Mouse (Mus musculus): ENCODE measurements around the gene Zkscan17.

Zkscan17 gene

DNA sequence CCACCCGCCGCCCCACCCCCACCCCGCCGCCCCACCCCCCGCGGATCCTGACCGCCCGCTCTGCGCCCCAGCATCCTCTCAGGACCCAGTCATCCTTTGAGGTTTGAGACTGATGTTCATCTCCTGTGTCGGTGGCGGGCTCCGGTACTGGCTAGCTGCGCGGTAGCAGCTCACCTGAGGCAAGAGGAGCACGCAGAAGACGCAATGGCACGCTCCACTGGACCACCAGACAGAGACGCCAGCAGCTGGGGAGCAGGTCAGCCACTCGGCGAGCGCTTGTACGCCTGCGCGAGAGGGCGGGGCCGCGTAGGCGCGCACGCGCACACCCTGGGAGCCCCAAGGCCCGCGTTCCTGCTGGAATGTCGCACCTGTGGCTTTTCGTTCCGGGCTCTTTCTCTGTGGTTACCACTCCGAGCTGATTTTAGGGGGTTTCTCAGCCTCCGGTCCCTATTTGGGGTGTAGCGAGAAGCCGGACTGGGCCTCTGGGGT, 76.8 kb downstream of the Zkscan17 start, which contains the start of gene Jmjd4:
TSS of gene Jmjd4 (plus strand) at position 305 of the 489 bp plus-strand sequence.
- ChIA-PET POLR2A (interaction anchor here (0.5 to 5.4 kb wide), 27 partner anchors 9 to 1119 kb away, joined by 3 to 41 read pairs (median 4); partner anchors contain the start of genes Zfp867 (in 4 of the 4), Iba57 (in 1 of the 4), Sh3bp5l (in 1 of the 4) and Zfp672 (in 1 of the 4)), CTCF (interaction anchor here in 3 of 4 experiments (0.6 to 1.5 kb wide), 7 partner anchors 52 to 355 kb away, joined by 3 to 8 read pairs (median 4); partner anchors contain the start of gene Zkscan17 (in 1 of the 3))

DNA sequence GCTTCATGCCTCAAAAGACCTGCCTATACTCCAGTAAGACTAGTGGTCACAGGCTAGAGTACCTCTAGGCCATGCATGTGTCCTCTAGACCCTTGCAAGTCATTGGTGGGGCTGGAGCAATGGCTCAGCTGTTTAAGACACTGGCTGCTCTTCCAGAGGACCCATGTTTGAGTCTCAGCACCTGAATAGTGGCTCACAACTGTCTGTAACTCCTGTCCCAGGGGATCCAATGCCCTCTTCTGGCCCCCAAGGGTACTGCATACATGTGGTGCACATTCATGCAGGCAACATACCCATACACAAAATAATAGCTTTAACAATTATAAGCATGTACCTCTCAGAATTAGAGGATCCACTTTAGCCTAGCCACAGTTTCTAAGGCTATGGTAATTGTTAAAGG, 83.4 kb downstream of the Zkscan17 start:
- CTCF ChIA-PET: interaction anchor here in 3 of 4 experiments (0.6 to 1.7 kb wide), 5 partner anchors 16 to 145 kb away, joined by 3 to 5 read pairs (median 4); partner anchors contain the start of gene Zfp867 (in 1 of the 3)
- POLR2A ChIA-PET: interaction anchor here in 3 of 4 experiments (0.6 to 2.7 kb wide), 9 partner anchors 12 to 88 kb away, joined by 3 to 10 read pairs (median 3); partner anchors contain the start of gene Zfp867 (in 2 of the 3)

DNA sequence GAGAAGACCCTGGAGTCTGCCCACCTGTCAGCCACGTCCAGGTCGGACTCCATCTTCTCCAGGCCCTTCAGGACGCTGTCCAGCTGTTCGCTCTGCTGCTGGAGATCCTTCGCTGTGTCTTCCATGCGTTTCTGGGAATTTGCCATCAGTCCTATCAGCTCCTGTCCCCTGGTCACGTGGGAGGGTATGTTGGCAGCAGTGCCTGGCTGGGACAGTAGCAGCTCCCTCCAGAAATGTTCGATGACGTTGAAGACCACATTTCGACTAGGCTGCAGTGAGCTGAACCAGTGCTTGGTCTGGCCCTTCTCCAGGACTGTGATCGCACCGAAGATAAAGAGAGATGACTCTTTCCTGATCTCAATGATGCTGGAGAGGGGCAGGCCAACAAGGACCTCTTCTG, 88.6 kb downstream of the Zkscan17 start:
- ChIA-PET POLR2A (interaction anchor here in 1 of 4 experiments (0.5 to 0.7 kb wide), 2 partner anchors 10 to 32 kb away, joined by 3 to 4 read pairs; no protein-coding TSS in a partner anchor), CTCF (no interaction called here)

Measured in embryonic stem cell, embryonic (primary cell).